Mouse (Mus musculus) C2C12 (cell line): ENCODE measurements at regions not wholly inside any gene's neighbourhood (a gene's known extent, or its start where the extent isn't known, plus 50 kb on each side); places are given as distances from the start of the nearest gene placed in this dataset.

Experiments used
- CTCF ChIP-seq: IDR thresholded peaks from one replicate; pipeline ENCODE4 v1.5.1; 2011; ENCODE audit not compliant: control insufficient read depth, insufficient read depth, insufficient read length
- MAX ChIP-seq: IDR thresholded peaks from one replicate; pipeline ENCODE4 v1.6.1; 2011; ENCODE audit warnings: mild to moderate bottlenecking, control low read depth
- MYOG ChIP-seq: IDR thresholded peaks from one replicate; pipeline ENCODE4 v1.6.1; 2011; ENCODE audit not compliant: control insufficient read depth, insufficient read length; ENCODE audit errors: extremely low read depth

GRCm38 (mm10) chr12:16378501-16378900 lies 232.3 kb downstream of the Lpin1 start:
- no peak for TF ChIP-seq CTCF
- TF ChIP-seq MYOG: no peak
- TF ChIP-seq MAX: no peak
